Mouse (Mus musculus) erythroblast, embryonic 14.5 days (primary cell): ENCODE results near the gene Pnldc1. TPM values are rescaled to one million over a fixed set of nuclear protein-coding genes. Genes with fewer than 3 reads are reported as not detected.

ENCODE experiments used
- H3K27me3 ChIP-seq: 2 replicates; pipeline ENCODE4 v1.6.1; 2012; ENCODE audit warnings: inconsistent platforms; ENCODE audit not compliant: control insufficient read depth
- H3K36me3 ChIP-seq: 2 replicates; pipeline ENCODE4 v1.6.1; 2012; ENCODE audit warnings: mild to moderate bottlenecking, inconsistent platforms; ENCODE audit not compliant: control insufficient read depth
- H3K4me1 ChIP-seq: 2 replicates; pipeline ENCODE4 v1.6.1; 2012; ENCODE audit warnings: inconsistent platforms; ENCODE audit not compliant: control insufficient read depth
- H3K4me3 ChIP-seq: replicated peaks from 2 replicates; pipeline ENCODE3; 2012; ENCODE audit warnings: moderate library complexity, mild to moderate bottlenecking, inconsistent platforms
- H3K9me3 ChIP-seq: 2 replicates; pipeline ENCODE4 v1.6.1; 2012; ENCODE audit warnings: low read length, inconsistent platforms, mixed read lengths; ENCODE audit not compliant: control insufficient read depth
- GATA1 ChIP-seq: IDR thresholded peaks from 2 replicates; pipeline ENCODE4 v1.6.1; 2012; ENCODE audit warnings: low read length, inconsistent platforms, mixed read lengths
- TAL1 ChIP-seq: IDR thresholded peaks from 3 replicates; pipeline ENCODE4 v1.6.1; 2012; ENCODE audit warnings: low read length, inconsistent platforms, mixed read lengths
- polyA plus RNA-seq: library from polyadenylated mRNA; stranded (reverse); fragments of >175 nt; gene quantifications from 2 replicates; pipeline ENCODE4 v1.2.3, GENCODE M21; 2012

Pnldc1 gene
- polyA plus RNA-seq, 1 experiment, result 0.02 TPM

DNA sequence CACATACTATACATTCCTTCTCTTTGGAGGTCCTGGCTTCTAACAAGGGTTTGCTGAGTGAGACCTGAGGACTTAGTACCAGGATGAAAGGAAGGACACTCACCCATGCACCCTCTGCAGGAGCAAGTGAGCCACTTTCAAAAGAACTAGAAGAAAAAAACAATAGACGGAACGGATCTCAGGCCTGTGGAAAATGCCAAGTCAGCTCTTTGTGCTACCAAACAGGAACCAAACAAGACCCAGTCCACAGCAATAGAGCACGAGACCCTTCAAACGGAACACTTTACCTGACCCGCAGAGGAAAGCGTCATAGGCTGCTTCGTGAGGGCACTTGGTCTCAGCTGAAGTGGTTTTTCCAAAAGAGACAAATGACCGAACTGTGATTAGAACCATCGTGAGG is 18.0 kb downstream of the Pnldc1 start:
- H3K27me3 ChIP-seq, result no peaks in the 10 kb centered on the region
- H3K4me3 ChIP-seq, result no peak overlapping the region
- no peaks in the 10 kb centered on the region for H3K9me3 ChIP-seq
- peaks cover 61% of the 10 kb centered on the region for H3K36me3 ChIP-seq
- TF ChIP-seq GATA1, result no peak
- no peak for TF ChIP-seq TAL1
- no peaks in the 10 kb centered on the region for H3K4me1 ChIP-seq

DNA sequence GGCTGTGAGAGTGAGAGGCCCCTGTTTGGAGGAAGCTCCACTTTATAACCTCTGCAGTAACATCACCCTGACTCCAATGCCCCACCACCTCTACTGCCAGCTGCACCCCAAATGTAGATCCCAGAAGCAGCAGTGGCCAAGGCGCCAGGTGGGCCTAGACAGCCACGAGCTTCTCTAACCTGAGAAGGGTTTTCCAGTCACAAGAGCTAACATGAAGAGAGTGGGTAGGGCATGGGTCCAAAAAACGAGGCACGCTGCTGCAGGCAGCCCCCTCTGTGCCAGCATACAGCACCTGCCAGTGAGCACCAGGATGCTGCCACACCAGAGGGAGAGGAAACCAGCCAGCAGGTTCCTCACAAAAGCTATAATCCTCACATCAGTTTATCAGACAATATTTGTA is 19.0 kb downstream of the Pnldc1 start:
- TF ChIP-seq TAL1 (no peak), GATA1 (no peak)
- no peaks in the 10 kb centered on the region for H3K4me1 ChIP-seq
- H3K4me3 ChIP-seq, result no peak overlapping the region
- no peaks in the 10 kb centered on the region for H3K9me3 ChIP-seq
- H3K36me3 ChIP-seq, result peaks cover 53% of the 10 kb centered on the region
- no peaks in the 10 kb centered on the region for H3K27me3 ChIP-seq

DNA sequence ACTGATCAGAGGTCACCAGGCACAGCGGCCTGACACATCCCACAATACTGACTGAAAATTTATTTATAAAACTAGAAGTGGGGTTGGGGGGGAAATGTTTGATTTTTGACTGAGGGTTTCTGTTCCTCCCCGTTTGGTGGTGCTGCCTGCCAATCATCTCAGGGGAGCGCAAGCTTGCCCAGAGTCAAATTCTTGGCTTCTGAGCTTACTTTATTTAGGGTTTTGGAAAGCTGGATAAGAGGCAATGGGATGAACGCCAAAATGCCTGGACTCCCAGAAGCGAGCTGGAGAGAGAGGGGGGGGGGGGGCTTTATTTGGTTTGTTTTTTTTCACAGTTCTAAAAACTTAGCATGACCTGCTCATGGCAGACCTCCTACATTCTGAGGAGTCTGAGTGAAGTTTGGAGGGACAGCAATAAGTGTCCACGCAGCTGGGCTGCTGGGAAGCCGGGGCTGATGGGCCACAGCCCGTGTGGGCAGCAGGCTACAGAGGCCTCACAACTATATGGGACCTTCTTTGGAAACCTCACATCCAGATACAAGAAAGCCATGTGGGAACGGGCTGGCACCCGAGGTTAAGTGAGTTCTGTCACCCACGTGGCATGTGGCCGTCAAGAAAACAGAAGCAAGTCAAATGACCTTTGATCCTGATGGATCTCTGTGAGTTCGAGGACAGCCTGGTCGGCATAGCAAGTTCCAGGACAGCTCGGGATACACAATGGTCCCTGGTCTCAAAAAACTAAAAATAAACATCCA is 22.8 kb downstream of the Pnldc1 start:
- Histone ChIP-seq H3K27me3 (no peaks in the 10 kb centered on the region), H3K36me3 (peaks cover 34% of the 10 kb centered on the region), H3K4me1 (no peaks in the 10 kb centered on the region), H3K9me3 (no peaks in the 10 kb centered on the region), H3K4me3 (no peak overlapping the region)
- TF ChIP-seq TAL1 (no peak), GATA1 (no peak)

DNA sequence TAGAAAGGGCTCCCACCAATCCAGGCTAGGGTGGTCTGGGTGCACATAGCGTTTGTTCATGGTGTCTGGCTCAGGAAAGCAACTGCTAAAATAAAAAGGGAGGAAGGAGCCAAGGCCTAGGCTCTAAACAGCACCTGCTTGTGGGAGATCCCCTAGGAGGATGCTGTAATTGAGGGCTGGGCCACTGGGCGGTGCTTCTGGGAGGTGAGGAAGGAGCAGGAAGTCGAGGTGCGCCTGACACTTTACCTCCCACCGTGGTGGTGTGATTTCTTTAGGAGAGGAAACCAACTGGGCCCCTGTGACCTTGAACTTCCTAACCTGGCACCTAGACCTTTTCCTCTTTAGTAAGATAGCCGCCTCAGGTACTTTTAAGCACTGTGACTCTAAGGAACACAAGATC is 23.4 kb downstream of the Pnldc1 start:
- Histone ChIP-seq H3K9me3 (no peaks in the 10 kb centered on the region), H3K27me3 (no peaks in the 10 kb centered on the region), H3K4me1 (no peaks in the 10 kb centered on the region), H3K36me3 (peaks cover 29% of the 10 kb centered on the region), H3K4me3 (no peak overlapping the region)
- TF ChIP-seq GATA1 (no peak), TAL1 (no peak)

DNA sequence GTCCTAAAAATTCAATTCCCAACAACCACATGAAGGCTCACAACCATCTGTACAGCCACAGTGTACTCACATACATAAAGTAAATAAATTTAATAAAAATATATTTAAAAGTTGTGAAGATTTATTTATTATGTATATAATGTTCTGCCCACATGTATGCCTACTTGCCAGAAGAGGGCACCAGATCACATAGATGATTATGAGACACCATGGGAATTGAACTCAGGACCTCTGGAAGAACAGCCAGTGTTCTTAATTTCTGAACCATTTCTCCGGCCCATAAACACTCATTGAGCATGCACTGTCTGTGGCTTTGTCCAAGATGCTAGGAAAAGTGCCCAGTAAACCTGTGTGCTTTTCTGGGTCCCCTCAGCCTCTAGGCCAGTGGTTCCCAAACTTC is 28.8 kb downstream of the Pnldc1 start:
- H3K9me3 ChIP-seq, result no peaks in the 10 kb centered on the region
- peaks cover 3% of the 10 kb centered on the region; the same call in 1 of the 2 replicates for H3K4me1 ChIP-seq
- no peaks in the 10 kb centered on the region for H3K36me3 ChIP-seq
- TF ChIP-seq TAL1, result no peak
- no peak for TF ChIP-seq GATA1
- H3K27me3 ChIP-seq, result peaks cover 8% of the 10 kb centered on the region
- H3K4me3 ChIP-seq, result no peak overlapping the region

DNA sequence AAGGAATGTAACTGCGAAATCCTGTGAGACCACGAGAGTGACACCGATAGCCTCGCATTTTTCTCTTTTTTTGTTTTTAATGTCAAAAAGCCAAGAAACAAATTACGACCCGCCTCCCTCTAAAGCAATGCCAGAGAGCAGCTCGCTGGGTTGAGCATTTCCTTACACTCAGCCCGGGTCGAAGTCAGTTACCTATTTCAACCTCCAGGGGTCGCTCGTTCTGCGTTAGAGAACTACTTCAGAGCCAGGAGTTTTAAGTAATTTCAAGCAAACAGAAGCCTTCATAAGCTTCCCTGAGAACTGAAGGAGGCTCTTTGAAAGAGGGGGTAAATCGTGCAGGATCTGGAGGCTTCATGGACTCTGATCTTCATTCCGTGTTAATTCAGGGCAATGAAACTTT is 29.9 kb downstream of the Pnldc1 start:
- H3K9me3 ChIP-seq, result no peaks in the 10 kb centered on the region

DNA sequence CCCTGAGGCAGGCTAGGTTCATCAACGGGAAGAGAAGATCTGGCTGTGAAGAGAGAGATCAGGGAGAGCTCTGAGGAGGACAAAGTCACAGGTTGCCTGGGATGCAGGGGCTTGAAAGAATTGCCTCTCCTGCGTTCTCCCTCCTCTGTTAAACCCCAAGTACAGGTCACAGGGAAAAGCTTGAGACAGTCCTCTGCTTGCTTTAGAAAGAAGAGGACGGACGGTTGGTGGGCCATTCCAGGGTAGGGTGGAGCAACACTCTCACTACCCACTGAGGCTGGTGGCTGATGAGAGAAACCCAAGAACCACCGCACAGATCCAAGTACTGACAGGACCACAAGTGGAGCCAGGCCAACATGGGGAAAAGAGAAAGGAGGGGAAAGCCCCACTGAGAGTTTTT is 34.3 kb downstream of the Pnldc1 start, which contains the start of gene Mrgprh:
Mrgprh (plus strand) TSS at position 301 of the 400 bp plus-strand sequence.
- Histone ChIP-seq H3K4me3 (no peak within 1 kb of the TSS), H3K9me3 (no peaks in the 10 kb centered on the region), H3K27me3 (peaks cover 28% of the 10 kb centered on the region), H3K4me1 (peaks cover 3% of the 10 kb centered on the region; the same call in 1 of the 2 replicates), H3K36me3 (no peaks in the 10 kb centered on the region)
- TF ChIP-seq TAL1 (no peak), GATA1 (no peak)

More for the DNA sequence above, 29.9 kb downstream of the Pnldc1 start:
- Histone ChIP-seq H3K27me3 (peaks cover 10% of the 10 kb centered on the region), H3K4me1 (peaks cover 3% of the 10 kb centered on the region; the same call in 1 of the 2 replicates), H3K36me3 (no peaks in the 10 kb centered on the region), H3K4me3 (no peak overlapping the region)
- no peak for TF ChIP-seq TAL1
- no peak for TF ChIP-seq GATA1

DNA sequence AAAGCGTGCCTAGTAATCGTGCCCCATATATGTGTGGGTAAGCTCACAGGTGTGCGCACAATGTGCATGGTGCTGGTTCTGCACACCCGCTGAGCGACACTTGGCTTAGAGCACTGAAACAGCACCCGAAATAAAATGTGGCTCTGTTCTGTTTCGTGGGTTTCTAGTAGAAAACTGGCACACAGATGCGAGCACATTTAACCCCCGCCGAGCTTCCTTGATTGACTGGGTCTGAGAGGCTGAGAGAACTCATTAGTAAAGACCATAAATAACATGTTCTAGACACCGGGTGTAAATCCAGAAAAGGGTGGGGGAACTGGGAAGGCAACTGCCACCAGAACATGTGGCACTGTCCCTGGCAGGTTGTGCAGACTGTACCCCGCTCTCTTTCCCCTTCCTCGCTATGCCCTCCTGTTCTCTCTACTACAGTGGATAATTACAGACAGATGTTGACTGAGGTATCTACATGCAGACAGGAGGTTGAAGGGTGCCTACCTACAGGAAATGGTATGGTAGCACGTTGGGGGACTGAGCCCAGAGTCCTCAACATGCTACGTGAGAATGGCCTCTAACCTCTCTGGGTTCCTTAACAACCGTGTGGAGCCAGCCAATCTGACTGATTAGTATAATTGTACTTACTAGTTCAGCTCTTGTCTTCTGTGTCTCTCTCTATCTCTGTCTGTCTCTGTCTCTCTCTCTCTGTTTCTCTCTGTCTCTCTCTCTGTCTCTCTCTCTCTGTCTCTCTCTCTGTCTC is 37.6 kb downstream of the Pnldc1 start:
- no peaks in the 10 kb centered on the region for H3K4me1 ChIP-seq

DNA sequence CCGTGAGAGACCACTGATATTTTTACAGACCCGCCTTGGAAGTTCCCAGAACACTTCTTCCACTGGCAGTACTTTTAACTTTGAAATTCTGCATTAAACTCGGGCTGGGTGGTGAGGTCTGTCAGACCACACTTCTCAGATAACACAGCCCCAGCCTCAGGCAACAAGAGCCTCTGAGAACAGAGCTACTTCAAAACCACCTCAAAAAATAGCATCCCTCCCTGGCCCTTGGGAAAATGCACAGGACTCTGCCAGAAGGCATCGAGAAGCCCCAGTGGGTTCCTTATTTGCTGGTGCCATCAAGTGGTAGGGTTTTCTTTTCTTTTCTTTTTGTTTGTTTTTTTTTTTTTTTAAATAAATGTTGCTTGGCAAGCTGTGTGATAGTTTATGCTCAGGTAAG is 41.4 kb downstream of the Pnldc1 start:
- Histone ChIP-seq H3K9me3 (no peaks in the 10 kb centered on the region), H3K36me3 (no peaks in the 10 kb centered on the region), H3K4me1 (no peaks in the 10 kb centered on the region), H3K27me3 (peaks cover 21% of the 10 kb centered on the region), H3K4me3 (no peak overlapping the region)
- TF ChIP-seq GATA1 (no peak), TAL1 (no peak)

More for the DNA sequence above, 37.6 kb downstream of the Pnldc1 start:
- Histone ChIP-seq H3K4me3 (no peak overlapping the region), H3K27me3 (peaks cover 26% of the 10 kb centered on the region), H3K36me3 (no peaks in the 10 kb centered on the region), H3K9me3 (no peaks in the 10 kb centered on the region)
- TF ChIP-seq TAL1 (no peak), GATA1 (no peak)
